Mouse (Mus musculus) ES-E14 (cell line): ENCODE measurements around the gene Acaa1a. TPM values are rescaled to one million over a fixed set of nuclear protein-coding genes. Genes with fewer than 3 reads are reported as not detected.

Source experiments
- DNase-seq: peaks from one replicate; pipeline ENCODE4 v3.0.0-alpha.2; 2013; ENCODE audit warnings: low read depth, low spot score
- H3K27ac ChIP-seq: 2 replicates; pipeline ENCODE4 v1.5.1; 2012; ENCODE audit warnings: low read depth, mild to moderate bottlenecking, low read length, moderate library complexity, mixed read lengths; ENCODE audit not compliant: poor library complexity, insufficient read depth, severe bottlenecking
- H3K36me3 ChIP-seq: 2 replicates; pipeline ENCODE4 v1.6.1; 2012; ENCODE audit warnings: mild to moderate bottlenecking, low read length, moderate library complexity, mixed read lengths; ENCODE audit not compliant: control insufficient read depth, poor library complexity, insufficient read depth, severe bottlenecking
- H3K4me1 ChIP-seq, 2 experiments: fragments of 150-350 bp in 1 of 2; sonication (generic) in 1 of 2; 2 replicates each; pipeline ENCODE4 v1.6.1; 2012; ENCODE audit warnings: low read length in 2 of 2, mild to moderate bottlenecking in 1 of 2, mixed read lengths in 1 of 2; ENCODE audit not compliant: control insufficient read depth in 2 of 2, insufficient read depth in 2 of 2, poor library complexity in 1 of 2
- H3K4me3 ChIP-seq, 2 experiments: fragments of 150-350 bp in 1 of 2; sonication (generic) in 1 of 2; 2 replicates each; pipeline ENCODE4 v1.5.1; 2012; ENCODE audit warnings: low read length in 2 of 2, low read depth in 1 of 2, mild to moderate bottlenecking in 1 of 2, mixed read lengths in 1 of 2; ENCODE audit not compliant: insufficient read depth in 1 of 2, poor library complexity in 1 of 2, severe bottlenecking in 1 of 2
- H3K9ac ChIP-seq: 2 replicates; pipeline ENCODE4 v1.6.1; 2012; ENCODE audit warnings: low read depth, mild to moderate bottlenecking, low read length, mixed read lengths; ENCODE audit not compliant: poor library complexity, insufficient read depth, severe bottlenecking
- H3K9me3 ChIP-seq: fragments of 150-350 bp; sonication (generic); 2 replicates; pipeline ENCODE4 v1.6.1; 2012; ENCODE audit warnings: low read depth, mild to moderate bottlenecking, low read length; ENCODE audit not compliant: control insufficient read depth, insufficient read depth
- CHD2 ChIP-seq: IDR thresholded peaks from 2 replicates; pipeline ENCODE4 v1.6.1; 2014; ENCODE audit warnings: mild to moderate bottlenecking, low read depth, low read length, inconsistent platforms
- HCFC1 ChIP-seq: IDR thresholded peaks from 2 replicates; pipeline ENCODE4 v1.6.1; 2012; ENCODE audit warnings: low read length, inconsistent platforms, borderline replicate concordance; ENCODE audit not compliant: insufficient read depth
- MAFK ChIP-seq: IDR thresholded peaks from 2 replicates; pipeline ENCODE4 v1.6.1; 2014; ENCODE audit warnings: mild to moderate bottlenecking, low read depth, low read length, inconsistent platforms; ENCODE audit not compliant: insufficient read depth
- ZC3H11A ChIP-seq: IDR thresholded peaks from 2 replicates; pipeline ENCODE4 v1.6.1; 2012; ENCODE audit warnings: low read depth, mild to moderate bottlenecking, inconsistent platforms, low read length, borderline replicate concordance
- ZNF384 ChIP-seq: IDR thresholded peaks from 2 replicates; pipeline ENCODE4 v1.6.1; 2012; ENCODE audit warnings: low read depth, low read length, inconsistent platforms
- in situ Hi-C, 2 experiments: fragments of 600-800 bp; cut with MboI; formaldehyde crosslinking; loops; one replicate each; pipeline ENCODE4 v1.15.1; 2025; ENCODE audit warnings: low sequenced_read_pairs in 2 of 2, inconsistent platforms in 1 of 2; ENCODE audit not compliant: unreplicated experiment in 2 of 2
- total RNA-seq: library from RNA; depleted of rRNA; stranded (reverse); fragments of 300-350 nt; gene quantifications from 2 replicates; pipeline ENCODE4 v1.2.3, GENCODE M21; 2012

Acaa1a gene
- total RNA-seq, 1 experiment, result 54.9 TPM

- Histone ChIP-seq H3K27ac (no peak overlapping the region), H3K36me3 (peaks cover 27% of the 10 kb centered on the region), H3K9ac (no peak overlapping the region), H3K9me3 (no peaks in the 10 kb centered on the region), H3K4me1 (no peaks in the 10 kb centered on the region), H3K4me3 (no peak overlapping the region)
- in situ Hi-C loops, result no loop called here
- no peak for DNase-seq
- TF ChIP-seq MAFK, result no peak
- no peak for TF ChIP-seq ZC3H11A
- TF ChIP-seq CHD2, result no peak
- no peak for TF ChIP-seq HCFC1
- TF ChIP-seq ZNF384, result no peak
These were observed 11.7 kb downstream of the Acaa1a start for GRCm38 (mm10) chr9:119350947-119351705.

GRCm38 (mm10) chr9:119352060-119352459 lies 12.6 kb downstream of the Acaa1a start:
- TF ChIP-seq MAFK (0 out of 2 replicates have a peak, but pooled peaks have one; percentile 25), CHD2 (no peak), ZNF384 (no peak)
- H3K9ac ChIP-seq, result no peak overlapping the region
- no peaks in the 10 kb centered on the region for H3K4me1 ChIP-seq
- DNase-seq, result peak; percentile 74
- no peaks in the 10 kb centered on the region for H3K9me3 ChIP-seq
- no peak overlapping the region for H3K27ac ChIP-seq
- in situ Hi-C loops, result no loop called here
- peaks cover 20% of the 10 kb centered on the region for H3K36me3 ChIP-seq
- H3K4me3 ChIP-seq, result no peak overlapping the region

GRCm38 (mm10) chr9:119353926-119354325 lies 14.4 kb downstream of the Acaa1a start:
- no peak for DNase-seq
- Histone ChIP-seq H3K9me3 (no peaks in the 10 kb centered on the region), H3K4me3 (no peak overlapping the region), H3K9ac (no peak overlapping the region), H3K27ac (no peak overlapping the region), H3K4me1 (no peaks in the 10 kb centered on the region), H3K36me3 (peaks cover 14% of the 10 kb centered on the region)
- in situ Hi-C loops, result no loop called here
- TF ChIP-seq ZC3H11A (no peak), ZNF384 (no peak), HCFC1 (no peak), MAFK (no peak), CHD2 (no peak)

- H3K4me1 ChIP-seq, result no peaks in the 10 kb centered on the region
- no peak for DNase-seq
- H3K9ac ChIP-seq, result 0 out of 2 replicates have a peak overlapping the region, but pooled peaks have one; percentile 12
- no peaks in the 10 kb centered on the region for H3K9me3 ChIP-seq
- peaks cover 8% of the 10 kb centered on the region; the same call in 1 of the 2 replicates for H3K36me3 ChIP-seq
- no peak overlapping the region for H3K27ac ChIP-seq
- no peak for TF ChIP-seq MAFK
- TF ChIP-seq CHD2, result no peak
- TF ChIP-seq HCFC1, result no peak
- no peak for TF ChIP-seq ZC3H11A
- TF ChIP-seq ZNF384, result no peak
- in situ Hi-C loops, result no loop called here
- H3K4me3 ChIP-seq, result no peak overlapping the region
These were observed 16.5 kb downstream of the Acaa1a start for GRCm38 (mm10) chr9:119355943-119356342.
